ENCODE assay signal across 1 mouse cellular context in genomic region chr19:41822589-41822988, GRCm38 (mm10).
TF ChIP-seq lines count a peak whose summit lies in the region.

No protein-coding gene starts in this region.

TF ChIP-seq in MEL, 35 proteins besides CTCF, POLR2A, EP300 and RAD21:
- TF ChIP-seq ZMIZ1 (IDR thresholded peaks at IDR 0.05; ENCODE audit: low read depth, low read length) (no peak), ZC3H11A (IDR thresholded peaks at IDR 0.05; ENCODE audit: low read depth, low read length) (no peak), NELFE (IDR thresholded peaks at IDR 0.05; ENCODE audit: low read depth, low read length) (no peak), MXI1 (IDR thresholded peaks at IDR 0.05; ENCODE audit: low read depth, low read length) (no peak), SMC3 (IDR thresholded peaks at IDR 0.05; ENCODE audit: low read depth, low read length) (no peak), KAT2A (conservative IDR thresholded peaks at IDR 0.05; ENCODE audit: low read depth, low read length) (no peak), MYB (IDR thresholded peaks at IDR 0.05; ENCODE audit: low read depth, low read length) (no peak), BHLHE40 (IDR thresholded peaks at IDR 0.05; ENCODE audit: borderline replicate concordance, low read depth, low read length) (peak; percentile 5; the same call in 1 of the 2 replicates), MAZ (IDR thresholded peaks at IDR 0.05; ENCODE audit: low read depth, low read length) (no peak), TAL1 (IDR thresholded peaks at IDR 0.05; ENCODE audit: low read length) (peak; percentile 41), POLR2AphosphoS5 (IDR thresholded peaks at IDR 0.05; ENCODE audit: borderline replicate concordance, low read depth, low read length) (no peak), MAX (IDR thresholded peaks at IDR 0.05; ENCODE audit: low read length) (no peak), GABPA (IDR thresholded peaks at IDR 0.05; ENCODE audit: low read depth, low read length) (no peak), CHD2 (IDR thresholded peaks at IDR 0.05; ENCODE audit: low read length) (no peak), NRF1 (IDR thresholded peaks at IDR 0.05; ENCODE audit: insufficient read depth, low read depth, low read length, poor library complexity, severe bottlenecking) (no peak), TCF12 (IDR thresholded peaks at IDR 0.05; ENCODE audit: low read depth, low read length) (peak; percentile 63; the same call in 1 of the 2 replicates), MYC (IDR thresholded peaks at IDR 0.05; ENCODE audit: low read depth, low read length) (no peak), MAFK (IDR thresholded peaks at IDR 0.05; ENCODE audit: borderline replicate concordance, low read depth, low read length) (no peak), ZNF384 (IDR thresholded peaks at IDR 0.05; ENCODE audit: low read depth, low read length) (no peak), POLR2AphosphoS2 (IDR thresholded peaks at IDR 0.05; ENCODE audit: low read length) (no peak), GATA1 (IDR thresholded peaks at IDR 0.05; ENCODE audit: low read depth, low read length) (peak; percentile 78), JUND (IDR thresholded peaks at IDR 0.05; ENCODE audit: low read depth, low read length) (no peak), ELF1 (IDR thresholded peaks at IDR 0.05; ENCODE audit: low read depth, low read length) (no peak), RCOR1 (IDR thresholded peaks at IDR 0.05; ENCODE audit: low read depth, low read length) (peak; percentile 52; the same call in 1 of the 2 replicates), ETS1 (IDR thresholded peaks at IDR 0.05; ENCODE audit: low read depth, low read length) (peak; percentile 53; the same call in 1 of the 2 replicates), HCFC1 (IDR thresholded peaks at IDR 0.05; ENCODE audit: low read depth, low read length) (no peak), ZKSCAN1 (IDR thresholded peaks at IDR 0.05; ENCODE audit: low read depth, low read length) (no peak), UBTF (IDR thresholded peaks at IDR 0.05; ENCODE audit: borderline replicate concordance, insufficient read depth, low read depth, low read length) (no peak), TBP (IDR thresholded peaks at IDR 0.05; ENCODE audit: low read depth, low read length) (no peak), USF2 (IDR thresholded peaks at IDR 0.05; ENCODE audit: borderline replicate concordance in 1 of 2, insufficient read depth in 1 of 2, low read depth in 1 of 2, low read length in 2 of 2) (no peak), SIN3A (IDR thresholded peaks at IDR 0.05; ENCODE audit: low read length) (peak; percentile 58), CHD1 (IDR thresholded peaks at IDR 0.05; ENCODE audit: low read depth, low read length) (no peak), E2F4 (IDR thresholded peaks at IDR 0.05; ENCODE audit: borderline replicate concordance, low read depth, low read length) (no peak), USF1 (IDR thresholded peaks at IDR 0.05; ENCODE audit: low read depth, low read length) (no peak), MEF2A (IDR thresholded peaks at IDR 0.05; ENCODE audit: extremely low read depth, insufficient replicate concordance, low read depth, low read length, poor library complexity, severe bottlenecking) (no peak)
